Mouse (Mus musculus) myocyte (in vitro differentiated cells): ENCODE measurements at regions not wholly inside any gene's neighbourhood (a gene's known extent, or its start where the extent isn't known, plus 50 kb on each side); places are given as distances from the start of the nearest gene placed in this dataset.

Source experiments
- MAX ChIP-seq: IDR thresholded peaks from one replicate; pipeline ENCODE4 v1.6.1; 2011; ENCODE audit warnings: low read depth, mild to moderate bottlenecking, control low read depth
- POLR2A ChIP-seq: IDR thresholded peaks from one replicate; pipeline ENCODE4 v1.6.1; 2011; ENCODE audit warnings: low read depth, mild to moderate bottlenecking, control low read depth, moderate library complexity; ENCODE audit not compliant: insufficient read length
- POLR2AphosphoS2 ChIP-seq: IDR thresholded peaks from one replicate; pipeline ENCODE4 v1.6.1; 2011; ENCODE audit warnings: low read depth, control low read depth; ENCODE audit not compliant: insufficient read length
- SRF ChIP-seq: IDR thresholded peaks from one replicate; pipeline ENCODE4 v1.6.1; 2011; ENCODE audit warnings: low read depth; ENCODE audit not compliant: control insufficient read depth, insufficient read length
- TCF12 ChIP-seq: IDR thresholded peaks from one replicate; pipeline ENCODE4 v1.6.1; 2011; ENCODE audit warnings: mild to moderate bottlenecking, control low read depth; ENCODE audit not compliant: poor library complexity, insufficient read depth, severe bottlenecking

GRCm38 (mm10) chr1:163158491-163158890 lies 73.0 kb upstream of the Mroh9 start:
- TF ChIP-seq POLR2A (no peak), POLR2AphosphoS2 (no peak), SRF (no peak), TCF12 (no peak), MAX (no peak)
